ENCODE assay signal across 8 mouse cellular contexts in genomic region chr8:72219541-72220363, GRCm38 (mm10). TPM values are rescaled to one million over a fixed set of nuclear protein-coding genes. Genes with fewer than 3 reads are reported as not detected.
DNase-seq lines count a peak whose midpoint lies in the region; ATAC-seq and TF ChIP-seq lines count a peak whose summit lies in the region.

Fam32a (plus strand) TSS chr8:72219730.

- peak within 1 kb of the TSS; percentile 74 for H3K9ac ChIP-seq in heart, embryonic 12.5 days
- peak within 1 kb of the TSS; percentile 77 for H3K9ac ChIP-seq in kidney, postnatal 0 days (ENCODE audit: low read depth, low read length)
- H3K9ac ChIP-seq in liver, embryonic 11.5 days (ENCODE audit: low read depth, low read length), result peak within 1 kb of the TSS; percentile 84
- H3K9ac ChIP-seq in stomach, embryonic 14.5 days (replicated peaks; ENCODE audit: low read depth, low read length), result peak within 1 kb of the TSS; percentile 52

- no peaks in the 10 kb centered on the region for H3K9me3 ChIP-seq in heart, embryonic 12.5 days (replicated peaks)
- H3K9me3 ChIP-seq in kidney, postnatal 0 days (replicated peaks; ENCODE audit: low read length), result no peaks in the 10 kb centered on the region
- H3K9me3 ChIP-seq in liver, embryonic 11.5 days (ENCODE audit: control insufficient read depth, low read length), result no peaks in the 10 kb centered on the region
- H3K9me3 ChIP-seq in stomach, embryonic 14.5 days (ENCODE audit: control insufficient read depth, low read depth, low read length), result no peaks in the 10 kb centered on the region

- peaks cover 10% of the 10 kb centered on the region for H3K4me1 ChIP-seq in heart, embryonic 12.5 days (replicated peaks)
- H3K4me1 ChIP-seq in kidney, postnatal 0 days (replicated peaks; ENCODE audit: insufficient read depth, low read length), result no peaks in the 10 kb centered on the region
- H3K4me1 ChIP-seq in liver, embryonic 11.5 days (replicated peaks; ENCODE audit: control insufficient read depth, insufficient read depth, low read length), result peaks cover 8% of the 10 kb centered on the region
- peaks cover 12% of the 10 kb centered on the region for H3K4me1 ChIP-seq in stomach, embryonic 14.5 days (ENCODE audit: control insufficient read depth, insufficient read depth, low read length)

- ATAC-seq in erythroid progenitor cell, adult 5-6 weeks (replicated peaks; ENCODE audit: low FRiP score, poor library complexity, severe bottlenecking), result peak; percentile 98
- peak; percentile 95 for ATAC-seq in heart, embryonic 12.5 days (ENCODE audit: insufficient number of reproducible peaks, low FRiP score)
- ATAC-seq in kidney, postnatal 0 days (replicated peaks; ENCODE audit: low FRiP score, low read depth), result peak; percentile 97
- ATAC-seq in liver, embryonic 11.5 days (replicated peaks; ENCODE audit: low FRiP score), result peak; percentile 98
- peak; percentile 97 for ATAC-seq in stomach, embryonic 14.5 days (ENCODE audit: insufficient number of reproducible peaks, insufficient read depth, low FRiP score, low read depth)

- 15% methylated on average over 39 of the region's 39 CpGs for WGBS in heart, embryonic 12.5 days
- WGBS in kidney, postnatal 0 days, result 9% methylated on average over 39 of the region's 39 CpGs
- WGBS in liver, embryonic 11.5 days, result 10% methylated on average over 39 of the region's 39 CpGs
- 9% methylated on average over 38 of the region's 39 CpGs for WGBS in stomach, embryonic 14.5 days

- peak within 1 kb of the TSS; percentile 71 for H3K4me2 ChIP-seq in heart, embryonic 12.5 days
- H3K4me2 ChIP-seq in kidney, postnatal 0 days (ENCODE audit: low read length), result peak within 1 kb of the TSS; percentile 78
- H3K4me2 ChIP-seq in liver, embryonic 11.5 days, result peak within 1 kb of the TSS; percentile 92
- peak within 1 kb of the TSS; percentile 51 for H3K4me2 ChIP-seq in stomach, embryonic 14.5 days (replicated peaks; ENCODE audit: low read depth, low read length)

- H3K36me3 ChIP-seq in heart, embryonic 12.5 days, result peaks cover 28% of the 10 kb centered on the region
- peaks cover 16% of the 10 kb centered on the region for H3K36me3 ChIP-seq in kidney, postnatal 0 days (ENCODE audit: insufficient read depth, low read length)
- H3K36me3 ChIP-seq in liver, embryonic 11.5 days (ENCODE audit: control insufficient read depth, insufficient read depth, low read length), result peaks cover 23% of the 10 kb centered on the region
- peaks cover 23% of the 10 kb centered on the region for H3K36me3 ChIP-seq in stomach, embryonic 14.5 days (ENCODE audit: control insufficient read depth, insufficient read depth, low read length)

- H3K27me3 ChIP-seq in heart, embryonic 12.5 days (replicated peaks), result peaks cover 12% of the 10 kb centered on the region; the same call in 1 of the 2 replicates
- no peaks in the 10 kb centered on the region for H3K27me3 ChIP-seq in kidney, postnatal 0 days (ENCODE audit: insufficient read depth, low read length)
- H3K27me3 ChIP-seq in liver, embryonic 11.5 days (replicated peaks; ENCODE audit: control insufficient read depth, insufficient read depth, low read length), result no peaks in the 10 kb centered on the region
- no peaks in the 10 kb centered on the region for H3K27me3 ChIP-seq in stomach, embryonic 14.5 days (ENCODE audit: control insufficient read depth, insufficient read depth, low read length)

- TF ChIP-seq CTCF in kidney, postnatal 0 days (IDR thresholded peaks at IDR 0.05; ENCODE audit: low read depth), result no peak

- H3K4me3 ChIP-seq in heart, embryonic 12.5 days, result peak within 1 kb of the TSS; percentile 77
- H3K4me3 ChIP-seq in kidney, postnatal 0 days (replicated peaks; ENCODE audit: low read depth, low read length), result peak within 1 kb of the TSS; percentile 71
- peak within 1 kb of the TSS; percentile 89 for H3K4me3 ChIP-seq in liver, embryonic 11.5 days (ENCODE audit: low read depth, low read length)
- H3K4me3 ChIP-seq in stomach, embryonic 14.5 days (ENCODE audit: low read depth, low read length), result peak within 1 kb of the TSS; percentile 67

- peak within 1 kb of the TSS; percentile 58 for H3K27ac ChIP-seq in heart, embryonic 12.5 days (ENCODE audit: poor library complexity, severe bottlenecking)
- peak within 1 kb of the TSS; percentile 84 for H3K27ac ChIP-seq in kidney, postnatal 0 days
- H3K27ac ChIP-seq in liver, embryonic 11.5 days (ENCODE audit: low read depth, low read length), result peak within 1 kb of the TSS; percentile 66
- H3K27ac ChIP-seq in stomach, embryonic 14.5 days (ENCODE audit: low read length), result peak within 1 kb of the TSS; percentile 70

- DNase-seq in CD4-positive helper T cell, adult 2 months (ENCODE audit: low read depth, low spot score), result peak; percentile 97
- peak; percentile 91 for DNase-seq in brain, embryonic 18.5 days (ENCODE audit: low read depth, low spot score)
- DNase-seq in kidney, postnatal 0 days (ENCODE audit: low spot score), result peak; percentile 98
- peak; percentile 90 for DNase-seq in liver, embryonic 11.5 days (ENCODE audit: low spot score)
- peak; percentile 97 for DNase-seq in naive thymus-derived CD4-positive, alpha-beta T cell, adult 2 months (ENCODE audit: low read depth)

RNA-seq across cellular contexts. Expression of gene Fam32a, which starts in this region (rescaled TPM):
- total RNA-seq in erythroid progenitor cell, adult 5-6 weeks (2015; ENCODE audit: low replicate concordance), result 20.1 and 42.5 TPM in 2 replicates
- total RNA-seq in erythroid progenitor cell, adult 5-6 weeks (2017; ENCODE audit: low replicate concordance), result 25.3 and 30.5 TPM in 2 replicates
- polyA plus RNA-seq in heart, embryonic 12.5 days (2016; fragmentation: Nextera tagmentation; extraction: Ambion mirVana), result 43.9 and 44.7 TPM in 2 replicates
- 72.7 and 74.4 TPM in 2 replicates for polyA plus RNA-seq in kidney, postnatal 0 days (2015; fragmentation: Nextera tagmentation; extraction: Ambion mirVana)
- 59.7 and 64.2 TPM in 2 replicates for polyA plus RNA-seq in liver, embryonic 11.5 days (2014; fragmentation: Nextera tagmentation; extraction: Ambion mirVana)
- polyA plus RNA-seq in stomach, embryonic 14.5 days (2014; fragmentation: Nextera tagmentation; extraction: Ambion mirVana), result 66.9 and 75.5 TPM in 2 replicates

Comparison
In these comparisons a context has a peak if more than half of its experiments do, and no peak if none do; other contexts are left out.
1. Peak in every context shown above with its lines: DNase-seq, ATAC-seq, H3K4me3 ChIP-seq and H3K27ac ChIP-seq.